Mouse (Mus musculus) lung, postnatal 25 days (tissue): ENCODE results near the gene Cyb561.
A peak's percentile ranks its signal among the peaks of the same experiment; 100 is the strongest.

Experiments
- DNase-seq: peaks from one replicate; pipeline ENCODE4 v3.0.0; 2022; ENCODE audit warnings: low spot score

Cyb561 gene

DNA sequence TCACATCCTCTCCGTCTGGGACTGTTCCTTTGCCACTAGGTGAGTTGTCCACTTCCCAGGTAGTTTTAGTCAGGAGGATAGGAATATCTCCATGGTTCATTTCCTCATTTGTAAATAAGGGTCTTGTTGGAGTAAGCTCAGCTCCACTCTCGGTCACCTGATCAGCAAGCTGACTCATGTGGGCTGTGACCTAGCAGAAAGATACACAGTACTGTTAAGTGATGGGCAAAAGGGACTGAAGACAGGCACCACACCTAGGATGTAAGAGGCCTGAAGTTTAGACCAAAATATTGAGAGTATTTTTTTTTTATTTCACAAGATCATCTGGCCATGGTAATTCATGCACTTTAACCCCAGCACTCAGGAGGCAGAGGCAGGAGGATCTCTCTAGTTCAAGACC, 32.3 kb downstream of the Cyb561 start:
- no peak for DNase-seq

DNA sequence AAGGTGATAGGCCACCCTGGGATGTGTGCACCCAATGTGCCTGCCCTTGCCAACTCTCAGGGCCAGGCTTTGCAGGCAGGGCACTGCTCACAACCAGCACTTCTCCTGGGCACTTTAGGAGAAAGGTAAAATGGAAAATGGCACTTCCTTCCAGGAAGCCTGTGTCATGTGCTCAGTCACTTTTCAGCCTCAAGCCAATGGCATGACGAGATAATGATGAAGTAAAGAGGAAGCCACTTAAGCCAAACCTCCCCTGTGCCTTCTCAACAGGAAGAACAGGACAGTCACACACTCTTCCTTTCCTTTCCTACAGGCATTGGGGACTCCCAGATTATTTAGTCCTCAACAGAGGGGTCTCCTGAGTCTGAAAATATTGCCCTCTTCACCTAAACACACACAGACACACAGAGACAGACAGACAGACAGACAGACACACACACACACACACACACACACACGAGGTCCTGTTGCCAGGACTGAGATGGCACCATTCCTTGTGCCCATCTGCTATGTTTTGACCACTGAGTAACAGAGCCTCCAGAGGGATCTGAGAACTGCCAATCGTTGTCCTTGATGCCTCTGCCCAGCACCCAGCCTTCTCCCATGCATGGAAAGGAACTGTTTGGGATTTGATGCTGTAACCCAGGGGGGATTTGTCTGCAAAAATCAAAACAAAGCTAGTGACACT, 32.9 kb downstream of the Cyb561 start:
- DNase-seq: no peak

DNA sequence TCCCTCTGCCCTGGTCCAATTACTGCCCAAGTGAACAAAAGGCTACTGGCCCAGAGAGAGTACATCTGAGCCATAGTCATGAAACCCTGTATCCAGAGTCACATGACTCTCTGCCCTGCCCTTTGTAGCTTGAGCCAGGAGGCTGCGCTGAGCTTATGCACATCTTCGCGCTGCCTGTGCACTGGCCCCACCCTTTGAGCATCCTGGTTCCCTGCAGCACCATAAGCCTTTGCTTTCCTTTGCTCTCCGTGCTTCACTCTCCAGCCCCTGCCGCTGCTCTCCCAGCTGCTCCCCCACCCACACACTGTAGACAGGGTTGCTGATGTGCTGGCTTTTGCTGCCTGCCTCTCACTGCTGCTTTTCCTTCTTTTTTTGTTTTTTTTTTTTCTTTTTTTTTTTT, 39.6 kb downstream of the Cyb561 start:
- DNase-seq: no peak

DNA sequence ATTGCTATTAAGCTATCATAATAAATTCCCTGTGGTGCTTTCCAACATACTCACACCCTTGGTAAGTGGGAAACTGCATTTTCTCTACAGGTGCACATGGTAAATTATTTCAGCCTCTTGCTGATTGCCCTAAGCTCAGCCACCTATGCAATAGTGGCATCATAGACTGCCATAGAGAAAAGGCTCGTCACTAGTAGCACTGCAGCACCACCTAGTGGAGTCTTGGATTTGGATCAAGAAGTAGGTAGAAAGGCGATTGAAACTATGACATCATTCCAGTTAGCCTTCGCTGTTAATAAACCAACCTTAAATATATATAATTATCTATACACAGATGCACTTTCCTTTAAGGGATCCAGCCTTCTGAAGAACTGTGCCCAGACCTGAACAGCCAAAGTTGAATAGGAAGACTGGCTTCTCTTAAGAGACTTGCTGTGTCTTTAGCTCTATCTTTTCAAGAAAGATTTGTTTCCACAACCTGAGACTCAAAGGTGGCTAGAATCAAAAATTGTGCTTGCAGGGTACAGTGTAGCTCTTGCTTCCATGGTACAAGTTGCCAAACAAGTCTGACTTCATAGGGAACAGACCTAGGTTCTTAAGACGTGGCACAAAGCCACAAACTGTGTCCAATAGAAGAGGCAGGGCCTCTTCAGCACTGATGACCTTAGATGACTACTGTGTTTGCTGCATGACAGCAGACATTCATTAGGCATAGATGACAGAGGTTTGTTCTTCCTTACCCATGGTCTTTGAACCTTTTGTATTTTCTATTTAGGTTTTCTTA, 41.4 kb downstream of the Cyb561 start:
- peak; percentile 77 for DNase-seq

DNA sequence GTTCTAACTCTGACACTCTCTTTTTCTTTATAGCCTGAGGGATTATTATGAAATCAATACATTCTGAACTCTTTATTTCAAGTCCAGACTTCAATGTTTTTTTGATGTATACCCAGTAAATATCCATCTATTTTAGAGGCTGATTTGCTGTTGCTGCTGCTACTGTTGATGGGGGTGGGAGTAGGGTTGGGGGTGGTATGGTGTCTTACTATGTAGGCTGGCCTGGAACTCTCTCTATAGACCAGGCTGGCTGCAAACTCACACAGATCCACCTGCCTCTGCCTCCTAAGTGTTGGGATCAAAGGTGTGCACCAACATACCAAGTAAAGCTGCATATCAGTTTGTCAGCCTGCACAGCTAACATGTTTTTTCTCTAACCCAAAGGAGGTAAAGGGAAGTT, 42.0 kb downstream of the Cyb561 start:
- DNase-seq: no peak

DNA sequence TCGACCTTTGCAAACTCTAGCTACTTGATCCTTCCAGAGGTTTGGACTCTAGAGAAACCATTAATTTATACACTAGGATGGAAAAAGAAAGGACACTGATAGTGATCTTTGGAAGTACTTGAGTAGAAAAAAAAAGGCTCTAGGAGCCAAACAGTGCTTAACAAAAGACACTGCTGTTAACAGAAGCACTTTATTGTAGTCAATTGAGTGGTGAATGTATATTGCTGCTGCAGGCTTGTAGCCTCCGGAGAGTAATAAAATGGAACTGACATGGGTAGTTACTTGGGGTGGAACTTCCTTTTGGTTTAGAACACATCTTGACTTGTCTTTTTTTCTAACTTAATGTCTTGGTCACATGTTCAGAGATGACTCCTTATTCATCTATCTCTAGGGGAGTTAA, 43.5 kb downstream of the Cyb561 start:
- no peak for DNase-seq

DNA sequence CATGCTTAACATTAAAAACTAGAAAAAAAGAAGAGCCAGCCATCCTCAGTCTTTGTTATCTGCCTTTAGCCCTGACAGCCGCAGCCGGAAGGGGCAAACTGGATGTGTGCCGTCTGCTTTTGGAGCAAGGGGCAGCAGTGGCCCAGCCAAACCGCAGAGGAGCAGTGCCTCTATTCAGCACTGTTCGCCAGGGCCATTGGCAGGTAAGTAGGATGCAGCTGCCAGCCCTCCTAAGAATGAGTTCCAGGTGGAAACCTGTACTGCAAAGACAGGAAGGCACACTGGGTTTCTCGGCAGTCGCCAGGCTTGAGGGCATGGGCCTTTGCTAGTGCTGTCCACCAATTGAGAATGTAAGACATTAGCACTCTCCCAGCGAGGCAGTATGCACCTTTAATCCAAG, 44.2 kb downstream of the Cyb561 start:
- no peak for DNase-seq

DNA sequence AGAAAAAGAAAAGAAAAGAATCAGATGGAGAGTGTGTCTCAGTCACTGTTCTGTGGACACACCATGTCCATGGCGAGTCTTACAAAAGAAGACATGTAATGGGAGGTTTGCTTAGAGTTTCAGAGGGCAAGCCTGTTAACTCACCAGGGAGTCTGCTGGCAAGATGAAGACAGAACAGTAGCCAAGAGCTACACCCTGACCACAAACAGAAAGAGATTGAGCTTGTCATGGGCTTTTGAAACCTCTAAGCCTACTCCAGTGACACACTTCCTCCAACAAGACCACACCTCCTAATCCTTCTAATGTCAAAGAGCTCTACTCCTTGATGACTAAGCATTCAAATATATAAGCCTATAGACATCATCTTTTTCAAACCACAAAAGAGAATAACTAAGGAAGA, 45.8 kb downstream of the Cyb561 start:
- DNase-seq: no peak

DNA sequence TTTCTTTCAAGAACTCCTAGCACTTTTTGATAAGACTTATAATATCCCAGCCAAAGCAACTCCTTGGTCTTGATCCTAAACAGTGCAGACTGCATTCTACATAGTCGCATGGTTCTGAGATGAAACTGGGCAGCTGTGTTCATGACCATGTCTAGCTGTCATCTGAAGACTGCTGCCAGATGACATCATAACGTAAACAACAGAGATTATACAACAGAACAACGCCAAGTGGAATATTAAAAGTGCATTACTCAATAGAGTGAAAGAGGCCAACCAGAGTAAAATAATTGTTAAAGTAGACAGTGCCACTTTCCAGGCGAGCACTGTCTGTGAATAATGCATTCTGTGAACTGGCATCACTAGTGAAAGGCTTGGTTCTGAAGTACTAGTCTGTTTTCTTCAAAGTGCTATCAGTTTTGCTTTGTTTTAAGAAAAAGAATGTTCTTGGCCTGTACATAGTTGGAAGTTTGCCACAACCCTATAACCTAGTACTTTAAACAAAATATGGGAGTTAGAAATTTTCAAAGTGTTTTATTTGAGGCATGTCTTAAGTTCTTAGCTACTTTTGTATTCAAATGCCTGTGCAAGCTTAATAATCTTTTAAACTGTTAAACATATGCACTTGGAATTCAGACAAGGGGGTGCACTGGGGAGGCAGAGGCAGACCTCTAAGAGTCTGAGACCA, 47.5 kb downstream of the Cyb561 start:
- peak; percentile 64 for DNase-seq

DNA sequence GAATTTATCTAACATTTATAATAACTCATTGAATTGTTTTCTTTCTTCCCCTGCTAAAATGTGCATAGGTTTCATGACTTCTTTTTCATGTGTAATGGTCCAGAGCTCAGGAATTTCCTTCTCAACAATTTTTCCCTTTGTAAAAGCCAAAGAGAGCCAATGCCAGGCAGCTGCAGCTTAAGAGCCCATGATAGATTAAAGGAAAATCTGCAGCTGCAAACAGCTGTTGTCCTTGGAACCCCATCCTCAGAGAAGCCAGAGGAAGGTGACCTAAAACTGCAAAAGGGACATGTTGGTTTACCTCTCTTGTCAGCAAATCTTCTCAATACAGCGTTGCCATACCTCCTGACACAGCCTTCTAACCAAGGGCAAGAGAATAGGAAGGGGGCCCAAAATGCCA, 50.2 kb downstream of the Cyb561 start:
- DNase-seq: peak; percentile 25

DNA sequence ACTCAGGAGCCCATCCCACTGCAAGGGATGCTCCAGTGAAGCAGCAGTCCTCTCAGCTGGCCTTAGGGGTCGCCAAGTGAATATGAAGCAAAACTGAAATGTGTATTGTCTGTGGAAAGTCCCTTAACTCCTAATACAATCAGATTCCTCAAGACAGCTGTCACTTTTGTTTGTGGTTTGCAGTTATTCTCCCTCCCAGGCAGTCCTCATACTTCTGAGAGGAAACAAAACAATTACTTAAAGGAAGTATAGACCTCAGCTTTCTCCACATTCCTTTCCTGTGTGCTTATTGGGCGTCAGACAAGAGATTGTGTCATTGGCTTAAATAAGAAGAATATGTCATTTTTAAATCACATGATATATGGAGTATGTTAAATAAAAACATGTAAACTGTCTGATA, 51.6 kb downstream of the Cyb561 start:
- no peak for DNase-seq

DNA sequence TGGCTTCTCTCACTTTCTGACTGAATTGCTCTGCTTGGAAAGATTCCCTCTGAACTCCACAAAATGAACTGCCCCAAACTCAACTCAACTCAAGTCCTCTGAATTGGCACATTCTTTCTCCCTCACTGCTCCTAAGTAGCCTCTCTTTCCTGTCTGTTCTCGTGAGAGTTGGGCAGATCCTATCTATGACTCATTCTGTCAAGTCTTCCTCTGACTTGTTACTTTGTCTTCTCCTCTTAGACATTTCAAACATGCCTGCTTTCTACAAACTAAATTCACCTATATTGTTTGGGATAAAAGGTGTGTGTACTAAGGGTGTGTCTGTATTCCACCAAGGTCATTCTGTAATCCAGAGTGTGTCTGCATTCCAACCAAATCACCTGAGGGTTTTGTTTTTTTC, 54.0 kb downstream of the Cyb561 start:
- no peak for DNase-seq

DNA sequence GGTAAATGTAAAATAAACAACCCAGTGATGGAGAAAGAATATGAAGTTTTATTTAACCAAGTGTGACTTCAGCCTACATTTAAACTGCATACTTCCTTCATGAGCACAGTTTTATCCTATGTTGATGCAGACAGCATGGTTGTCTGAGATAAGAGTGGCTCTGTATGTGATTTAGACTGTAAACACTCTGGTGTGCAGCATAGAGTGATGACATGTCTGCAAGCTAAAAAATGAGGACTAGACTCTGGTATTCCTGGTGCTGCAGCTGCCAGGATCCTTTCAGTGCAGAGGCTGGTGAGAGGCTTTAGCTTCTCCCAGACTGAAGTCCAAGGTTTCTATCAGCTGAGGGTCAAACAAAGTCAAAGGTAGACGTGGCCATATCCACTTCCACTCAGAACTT, 65.9 kb downstream of the Cyb561 start:
- DNase-seq: no peak

DNA sequence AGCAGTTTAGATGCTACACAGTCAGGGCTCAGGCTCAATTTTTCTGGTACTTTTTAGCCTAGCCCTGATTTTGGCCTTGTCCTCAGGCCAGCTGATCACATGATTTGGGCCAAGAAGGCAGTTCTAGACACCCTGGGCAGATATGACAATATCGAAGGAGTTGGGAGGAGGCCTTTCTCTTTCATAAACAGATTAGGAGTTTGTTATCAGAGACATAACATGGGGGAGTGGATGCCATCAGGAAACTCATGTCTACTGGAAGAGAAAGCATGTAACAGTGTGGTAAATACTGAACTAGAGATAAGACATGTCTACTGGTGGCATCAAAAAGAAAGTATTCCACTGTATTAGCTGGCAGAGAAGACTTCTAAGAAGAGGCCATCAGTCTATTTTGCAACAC, 67.6 kb downstream of the Cyb561 start:
- no peak for DNase-seq
